Mouse (Mus musculus) limb, embryonic 15.5 days (tissue): Measurements from ENCODE around the gene Srarp. TPM values are rescaled to one million over a fixed set of nuclear protein-coding genes. Genes with fewer than 3 reads are reported as not detected.

Experiments
- polyA plus RNA-seq: library from polyadenylated mRNA; unstranded; fragments of >200 nt; fragmentation: Nextera tagmentation; extraction: Ambion mirVana; gene quantifications from 2 replicates; pipeline ENCODE4 v1.2.1, GENCODE M21; 2015

Gene Srarp
- polyA plus RNA-seq, 1 experiment from 2014 or later: not detected

Other genes with a start within 250 kb of the Srarp start
- 6.0 and 6.4 TPM in 2 replicates for gene Rsg1, start 222.1 kb downstream of the Srarp start, polyA plus RNA-seq
- 16.3 and 19.7 TPM in 2 replicates for gene Arhgef19, start 196.6 kb downstream of the Srarp start, polyA plus RNA-seq
- gene Epha2, start 134.9 kb downstream of the Srarp start, polyA plus RNA-seq: 6.2 and 6.5 TPM in 2 replicates
- gene Fam131c, start 67.9 kb downstream of the Srarp start, polyA plus RNA-seq: 1.6 and 1.9 TPM in 2 replicates
- gene Clcnka, start 37.4 kb downstream of the Srarp start, polyA plus RNA-seq: 0.33 and 1.2 TPM in 2 replicates
- gene Clcnkb, start 20.1 kb downstream of the Srarp start, polyA plus RNA-seq: not detected in 2 replicates
- 1.7 and 5.4 TPM in 2 replicates for gene Hspb7, start 15.3 kb downstream of the Srarp start, polyA plus RNA-seq
- gene Zbtb17, start 8.5 kb upstream of the Srarp start, polyA plus RNA-seq: 31.2 and 33.2 TPM in 2 replicates
- 7.2 and 9.0 TPM in 2 replicates for gene Spen, start 102.5 kb upstream of the Srarp start, polyA plus RNA-seq
- 27.1 and 29.3 TPM in 2 replicates for gene Fblim1, start 170.0 kb upstream of the Srarp start, polyA plus RNA-seq
- gene Tmem82, start 182.5 kb upstream of the Srarp start, polyA plus RNA-seq: 0.20 and 0.29 TPM in 2 replicates
- gene Slc25a34, start 187.7 kb upstream of the Srarp start, polyA plus RNA-seq: 0.14 and 0.52 TPM in 2 replicates
- gene Plekhm2, start 228.8 kb upstream of the Srarp start, polyA plus RNA-seq: 5.8 and 6.5 TPM in 2 replicates
- 0.45 TPM in 1 of 2 replicates, not detected in the other for gene Rsc1a1, start 249.5 kb upstream of the Srarp start, polyA plus RNA-seq